Mouse (Mus musculus): ENCODE results near the gene Tdrd12.
"Not testable (repeated sequence)": the region's sequence is repeated elsewhere in the genome, so short reads cannot be mapped to it uniquely, and the experiment has no call there.

The Tdrd12 gene

GRCm38 (mm10) chr7:35555224-35556204, 18.0 kb upstream of the Tdrd12 start:
- DNase-seq, result peak; percentile 81 to 88

GRCm38 (mm10) chr7:35554605-35555175, 17.1 kb upstream of the Tdrd12 start:
- DNase-seq, result peak; percentile 52 to 62

DNA sequence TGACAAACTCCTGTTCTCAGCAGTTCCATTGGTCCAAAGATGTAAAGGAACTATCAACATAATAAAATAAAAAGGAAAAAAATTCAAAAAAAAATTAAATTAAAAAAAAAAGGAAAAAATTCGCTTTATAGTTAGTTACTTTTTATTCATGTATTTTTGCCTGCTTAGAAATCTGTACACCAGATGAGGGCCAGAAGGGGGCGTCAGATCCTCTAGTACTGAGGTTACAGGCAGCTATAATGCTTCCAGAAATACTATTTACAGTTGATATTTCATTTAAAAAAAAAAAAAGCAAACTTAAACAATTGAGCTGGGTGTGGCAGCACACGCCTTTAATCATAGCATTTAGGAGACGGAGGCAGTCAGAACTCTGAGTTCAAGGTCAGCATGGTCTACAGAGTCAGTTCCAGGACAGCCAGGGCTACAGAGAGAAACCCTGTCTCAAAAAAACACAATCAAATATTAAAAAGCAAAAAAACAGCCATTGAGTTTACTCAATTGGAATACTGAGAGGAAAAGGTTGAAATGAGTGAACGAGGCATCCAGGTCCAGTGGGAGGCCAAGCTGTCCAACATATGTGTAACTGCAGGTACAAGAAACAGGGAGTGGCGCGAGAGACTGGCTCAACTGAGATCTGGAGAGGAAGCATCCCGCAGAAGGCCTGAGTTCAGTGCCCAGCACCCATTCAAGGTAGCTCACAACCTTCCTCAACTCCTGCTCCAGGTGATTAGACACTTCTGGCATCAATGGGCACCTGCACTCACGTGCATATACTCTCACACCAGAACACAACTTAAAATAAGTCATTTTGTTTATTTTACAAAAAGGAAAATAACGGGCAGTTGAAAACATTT, 16.4 kb upstream of the Tdrd12 start:
- peak; percentile 46 to 51 for DNase-seq

GRCm38 (mm10) chr7:35545881-35546280, 8.3 kb upstream of the Tdrd12 start:
- DNase-seq, result peak; percentile 56 to 57

DNA sequence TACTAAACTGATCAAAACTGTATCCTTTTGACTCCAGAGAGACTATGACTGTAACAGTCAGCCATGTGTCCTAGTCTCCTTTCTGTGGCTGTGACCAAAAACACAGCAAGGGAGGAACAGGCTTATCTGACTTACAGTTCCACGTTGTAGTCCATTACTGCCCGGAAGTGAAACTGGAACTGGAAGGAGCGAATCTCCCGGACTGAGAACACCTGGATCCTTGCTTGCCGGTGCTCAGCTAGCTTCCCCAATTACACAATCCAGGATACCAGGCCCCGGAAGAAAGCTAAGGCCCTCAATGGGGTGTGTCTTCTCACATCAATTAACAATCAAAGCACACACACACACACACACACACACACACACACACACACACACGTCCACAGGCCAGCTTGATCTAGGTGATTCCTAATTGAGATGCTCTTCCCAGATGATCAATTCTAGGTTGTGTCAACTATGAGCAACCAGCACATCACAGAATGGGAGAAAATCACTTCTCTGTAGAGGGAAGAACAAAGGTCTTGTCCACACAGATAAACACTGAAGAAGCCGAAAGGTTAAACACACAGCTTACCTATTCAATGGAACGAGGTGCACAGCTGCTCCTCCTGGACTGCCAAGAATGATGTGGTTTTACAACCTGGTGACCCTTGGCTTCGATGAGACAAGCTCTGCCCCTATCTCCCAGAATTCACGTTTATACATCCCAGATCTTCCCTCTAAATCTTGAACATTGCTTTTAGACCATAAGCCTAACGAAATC, 1.6 kb downstream of the Tdrd12 start:
- DNase-seq, result no peak

DNA sequence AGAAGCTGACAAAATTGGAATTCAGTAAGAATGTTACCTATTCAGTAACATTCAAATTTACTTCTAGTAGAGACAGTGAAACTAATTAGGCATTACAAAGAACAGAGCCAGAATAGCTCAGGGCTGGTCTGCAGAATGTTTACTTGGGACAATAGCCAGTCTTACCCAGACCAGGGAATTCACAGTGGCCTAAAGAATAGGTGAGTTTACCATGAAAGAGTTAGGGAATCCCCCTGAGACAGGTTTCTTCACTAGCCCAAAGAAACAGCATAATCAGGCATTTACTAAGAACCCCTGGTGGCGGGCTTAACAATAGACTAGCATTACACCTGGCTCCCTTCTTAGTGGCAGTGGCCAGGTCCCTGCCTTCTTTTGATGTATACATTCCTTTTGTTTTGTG, 7.0 kb downstream of the Tdrd12 start:
- DNase-seq, result not testable (repeated sequence)

DNA sequence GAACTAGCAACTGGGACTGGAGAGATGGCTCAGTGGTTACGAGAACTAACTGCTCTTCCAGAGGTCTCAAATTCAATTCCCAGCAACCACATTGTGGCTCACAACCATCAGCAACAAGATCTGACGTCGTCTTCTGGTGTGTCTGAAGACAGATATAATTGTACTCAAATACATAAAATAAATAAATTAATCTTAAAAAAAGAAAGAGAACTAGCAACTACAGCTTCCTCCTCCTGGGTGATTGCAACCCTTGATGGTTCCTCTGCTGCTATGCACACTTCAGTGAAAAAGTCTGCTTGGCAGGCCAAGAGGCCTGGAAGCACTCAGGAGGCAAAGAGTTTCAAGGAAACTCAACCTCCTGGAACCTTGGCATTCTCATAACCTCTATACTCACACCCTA, 7.5 kb downstream of the Tdrd12 start:
- no peak for DNase-seq

DNA sequence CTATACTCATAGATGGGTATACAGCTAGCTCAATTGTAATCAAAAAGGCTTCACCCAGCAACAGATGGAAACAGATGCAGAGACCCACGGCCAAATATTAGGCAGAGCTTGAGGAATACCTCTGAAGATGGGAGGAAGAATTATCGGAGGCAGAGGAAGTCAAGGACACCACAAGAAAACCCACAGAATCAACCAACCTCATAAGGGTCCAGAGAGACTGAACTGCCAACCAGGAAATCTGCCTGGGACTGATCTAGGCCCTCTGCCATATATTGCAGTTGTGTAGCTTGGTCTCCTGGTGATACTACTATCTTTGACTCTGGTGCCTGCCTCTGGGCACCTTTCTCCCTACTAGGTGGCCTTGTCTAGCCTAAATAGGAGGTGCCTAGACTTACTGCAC, 10.8 kb downstream of the Tdrd12 start:
- DNase-seq, result no peak

DNA sequence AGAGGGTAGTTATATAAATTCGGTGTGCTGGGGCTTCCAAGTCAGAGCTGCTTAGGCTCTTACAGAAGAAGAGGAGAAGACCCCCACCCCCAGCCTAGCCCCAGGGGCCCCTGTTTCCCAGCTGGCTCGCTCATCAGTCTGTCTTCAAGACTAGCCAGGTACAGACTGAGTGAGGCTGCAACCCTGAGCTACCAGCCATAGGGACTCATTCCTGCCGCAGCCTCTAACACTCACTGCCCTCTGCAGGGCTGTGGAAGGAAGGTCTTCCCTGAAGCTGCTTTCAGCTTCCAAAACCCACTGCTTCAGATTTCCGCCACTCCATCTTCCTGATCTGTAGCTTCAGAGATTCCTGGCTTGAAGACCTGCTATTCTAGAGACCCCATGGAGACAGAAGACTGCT, 35.5 kb downstream of the Tdrd12 start:
- DNase-seq, result no peak

GRCm38 (mm10) chr7:35497516-35497915, 40.0 kb downstream of the Tdrd12 start:
- DNase-seq, result no peak

GRCm38 (mm10) chr7:35491005-35491404, 46.5 kb downstream of the Tdrd12 start:
- DNase-seq, result no peak

DNA sequence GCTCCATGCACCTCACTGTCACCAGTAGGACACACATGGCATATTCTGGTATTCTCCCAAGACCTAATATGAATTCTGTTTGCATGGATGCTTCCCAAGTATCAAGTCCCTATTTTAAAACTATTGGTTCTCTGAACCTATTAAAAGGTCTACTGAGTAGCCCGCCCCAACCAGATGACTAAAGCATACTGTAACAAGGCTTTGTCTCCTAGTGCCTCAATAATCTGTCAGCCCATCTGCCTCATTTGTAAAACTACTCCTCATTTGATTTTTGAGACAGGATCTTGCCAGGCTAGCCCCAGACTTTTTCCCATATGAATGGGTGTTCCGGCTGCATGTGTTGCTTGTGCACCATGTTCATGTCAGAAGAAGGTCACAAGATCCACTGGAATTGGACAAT, 47.4 kb downstream of the Tdrd12 start:
- DNase-seq, result no peak

- no peak for DNase-seq
Observed at GRCm38 (mm10) chr7:35486553-35486952, 51.0 kb downstream of the Tdrd12 start.

GRCm38 (mm10) chr7:35485126-35485525, 52.4 kb downstream of the Tdrd12 start:
- no peak for DNase-seq

DNA sequence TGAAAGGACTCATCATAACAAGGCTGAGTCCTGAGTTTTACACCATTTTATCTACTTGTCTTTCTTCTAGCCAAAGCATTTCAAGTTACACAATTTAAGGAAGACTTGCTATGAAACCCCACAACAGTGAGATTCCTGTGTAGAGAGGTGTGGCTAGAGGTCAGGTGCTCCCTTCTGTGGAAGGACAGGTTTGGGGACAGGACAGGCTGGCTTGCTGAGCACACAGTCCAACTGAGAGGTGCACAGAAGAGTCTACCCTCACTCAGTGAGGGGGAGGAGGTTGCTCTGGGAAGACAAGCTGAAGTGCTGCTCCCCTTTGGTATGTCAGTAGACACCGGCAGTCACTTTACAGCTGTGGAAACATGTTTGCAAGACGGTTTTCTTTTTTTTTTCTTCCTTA, 61.1 kb downstream of the Tdrd12 start:
- no peak for DNase-seq

- DNase-seq, result no peak
Observed at GRCm38 (mm10) chr7:35470794-35471193, 66.8 kb downstream of the Tdrd12 start.

DNA sequence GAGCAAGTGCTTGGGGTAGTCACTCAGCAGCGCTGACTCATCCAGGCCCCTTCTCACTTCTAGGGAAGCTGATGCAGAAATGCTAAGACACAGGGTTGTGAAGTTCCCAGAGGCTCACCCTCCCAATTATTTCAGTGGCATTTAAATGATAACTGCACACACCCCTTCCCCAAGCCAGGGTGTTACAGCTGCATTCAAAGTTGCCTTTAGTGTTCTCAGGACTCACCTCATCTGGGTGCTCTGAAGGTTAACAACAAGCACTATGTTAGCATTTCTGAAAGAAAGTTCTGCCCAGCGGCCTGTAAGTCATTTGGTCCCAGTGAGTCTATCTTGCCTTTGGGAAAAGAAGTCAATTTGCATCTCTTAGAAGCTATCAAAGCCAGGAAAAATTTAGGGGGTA, 69.7 kb downstream of the Tdrd12 start:
- DNase-seq, result no peak

DNA sequence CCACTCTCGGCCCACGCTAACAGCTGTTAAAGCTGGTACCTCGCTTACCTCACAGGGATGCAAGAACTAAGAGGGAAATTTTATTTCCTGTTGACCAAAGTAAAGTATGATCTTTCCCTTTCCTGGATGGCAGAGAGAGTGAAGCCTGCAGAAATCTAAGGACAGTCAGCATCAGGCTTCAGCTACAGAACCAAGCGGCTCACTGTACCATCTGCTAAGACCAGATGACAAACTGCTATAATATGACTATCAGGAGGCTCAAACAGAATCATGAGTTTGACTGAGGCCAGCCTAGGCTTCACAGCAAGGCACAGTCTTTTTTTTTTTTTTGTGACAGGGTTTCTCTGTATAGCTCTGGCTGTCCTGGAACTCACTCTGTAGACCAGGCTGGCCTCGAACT, 72.5 kb downstream of the Tdrd12 start:
- no peak for DNase-seq

GRCm38 (mm10) chr7:35460971-35461370, 76.6 kb downstream of the Tdrd12 start:
- DNase-seq, result no peak

- DNase-seq, result no peak
Observed at GRCm38 (mm10) chr7:35456091-35456814, 81.3 kb downstream of the Tdrd12 start.

DNA sequence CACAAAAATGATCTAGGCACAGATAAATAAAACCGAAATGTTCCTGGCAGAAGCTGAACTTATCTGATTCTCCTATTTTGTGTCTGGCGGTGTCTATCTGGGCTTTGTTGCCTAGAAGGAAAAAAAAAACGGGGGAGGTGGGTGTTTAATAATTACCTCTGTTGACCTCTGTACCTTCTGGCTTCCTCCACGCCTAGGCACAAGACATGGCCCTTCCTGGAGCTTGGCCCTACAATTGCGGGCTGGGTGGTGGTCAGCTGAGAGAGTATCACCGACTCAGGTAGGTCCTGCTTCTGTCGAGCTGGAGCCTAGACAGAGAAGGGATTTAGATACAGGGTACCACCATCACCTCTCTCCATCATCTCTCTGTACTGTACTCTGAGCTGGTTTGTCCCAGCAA, 88.7 kb downstream of the Tdrd12 start:
- no peak for DNase-seq

Data from cerebellum, adult 18-20 months (tissue).